Mouse (Mus musculus): ENCODE measurements around the gene Gm8677. TPM values are rescaled to one million over a fixed set of nuclear protein-coding genes. Genes with fewer than 3 reads are reported as not detected.

Gm8677 gene
- not detected for polyA plus RNA-seq (2017; shearing (Covaris generic))

GRCm38 (mm10) chr7:22534787-22535186 is at the start of gene Gm8677:
Gene Gm8677, minus strand, starts transcription at chr7:22534887.

GRCm38 (mm10) chr7:22565243-22565642 is 30.6 kb upstream of the Gm8677 start, which contains the start of gene Gm4201:
Gene Gm4201, minus strand, starts transcription at chr7:22565343.

GRCm38 (mm10) chr7:22522667-22523066 is 12.0 kb downstream of the Gm8677 start, which contains the start of gene Vmn1r152:
Gene Vmn1r152, plus strand, starts transcription at chr7:22522967.

DNA sequence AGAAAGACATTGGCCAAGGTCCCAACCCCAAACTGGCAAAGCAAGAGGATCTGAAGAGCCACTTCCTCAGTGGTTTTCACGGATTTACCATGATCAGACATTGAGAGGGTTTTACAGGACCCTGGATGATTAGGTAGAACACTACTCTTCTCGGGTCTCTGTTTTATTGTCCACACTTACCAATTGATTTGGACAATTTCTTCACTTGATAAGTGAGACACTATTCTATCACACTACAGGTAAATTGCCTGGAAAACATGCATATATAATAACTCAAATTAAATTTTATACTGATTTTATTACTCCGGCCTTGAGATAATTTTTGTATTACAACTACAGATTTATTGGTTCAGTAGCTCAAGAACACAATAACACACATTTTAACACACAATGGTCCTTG is 35.1 kb downstream of the Gm8677 start, which contains the start of gene Vmn1r151:
Vmn1r151 (minus strand) TSS at position 101 of the 400 bp plus-strand sequence.

Other genes with a start within 250 kb of the Gm8677 start
- not detected for gene Gm4187, start 205.2 kb downstream of the Gm8677 start, polyA plus RNA-seq (2017; shearing (Covaris generic))
- gene Gm8660, start 163.8 kb downstream of the Gm8677 start, polyA plus RNA-seq (2017; shearing (Covaris generic)) = not detected
- not detected for gene Vmn1r148, start 121.3 kb downstream of the Gm8677 start, polyA plus RNA-seq (2017; shearing (Covaris generic))
- gene Vmn1r149, start 96.7 kb downstream of the Gm8677 start, polyA plus RNA-seq (2017; shearing (Covaris generic)) = not detected
- not detected for gene Gm10665, start 70.8 kb downstream of the Gm8677 start, polyA plus RNA-seq (2017; shearing (Covaris generic))
- not detected for gene Vmn1r151, start 35.2 kb downstream of the Gm8677 start, polyA plus RNA-seq (2017; shearing (Covaris generic))
- not detected for gene Vmn1r152, start 11.9 kb downstream of the Gm8677 start, polyA plus RNA-seq (2017; shearing (Covaris generic))
- not detected for gene Gm4201, start 30.5 kb upstream of the Gm8677 start, polyA plus RNA-seq (2017; shearing (Covaris generic))
- not detected for gene Gm4565, start 53.2 kb upstream of the Gm8677 start, polyA plus RNA-seq (2017; shearing (Covaris generic))
- gene Vmn1r155, start 123.1 kb upstream of the Gm8677 start, polyA plus RNA-seq (2017; shearing (Covaris generic)) = not detected
- not detected for gene Gm8693, start 157.4 kb upstream of the Gm8677 start, polyA plus RNA-seq (2017; shearing (Covaris generic))
- not detected for gene Gm4567, start 184.8 kb upstream of the Gm8677 start, polyA plus RNA-seq (2017; shearing (Covaris generic))
- gene Vmn1r157, start 226.8 kb upstream of the Gm8677 start, polyA plus RNA-seq (2017; shearing (Covaris generic)) = not detected